ENCODE assay signal across 7 mouse cellular contexts in the genomic region with DNA sequence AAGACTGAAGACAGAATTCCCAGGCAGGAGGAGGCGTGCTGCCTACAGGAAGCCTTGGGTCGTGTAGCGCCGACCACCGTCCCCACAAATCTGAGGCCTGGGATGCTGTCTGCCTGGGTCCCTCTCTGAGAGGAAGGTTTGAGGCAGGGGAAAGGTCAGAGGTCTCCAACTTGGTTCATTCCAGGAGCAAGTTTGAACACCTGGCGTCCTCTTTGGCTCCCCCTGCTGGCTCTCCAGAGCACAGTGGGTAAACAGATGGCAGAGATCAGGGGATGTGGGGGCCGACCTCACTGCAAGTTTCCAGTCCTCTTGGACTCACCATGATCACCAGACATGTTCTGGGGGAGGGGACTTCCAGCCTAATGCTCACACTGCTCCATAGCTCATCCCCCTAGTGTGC. TPM values are rescaled to one million over a fixed set of nuclear protein-coding genes. Genes with fewer than 3 reads are reported as not detected.
DNase-seq lines count a peak whose midpoint lies in the region; ATAC-seq and TF ChIP-seq lines count a peak whose summit lies in the region.

No protein-coding gene starts in this region.

- DNase-seq in neural tube, embryonic 10.5 days (ENCODE audit: extremely low spot score, low spot score) = peak; percentile 63
- peak; percentile 40 for DNase-seq in lung, postnatal 0 days (ENCODE audit: low spot score)
- DNase-seq in spleen, postnatal 10 days (ENCODE audit: low spot score in 2 of 2) = peak; percentile 26 to 73

- TF ChIP-seq CTCF in lung, postnatal 0 days (IDR thresholded peaks at IDR 0.05) = peak; percentile 83

- H3K27ac ChIP-seq in neural tube, embryonic 15.5 days (replicated peaks) = no peak overlapping the region
- H3K27ac ChIP-seq in intestine, embryonic 16.5 days (ENCODE audit: low read length) = no peak overlapping the region
- no peak overlapping the region for H3K27ac ChIP-seq in lung, postnatal 0 days (ENCODE audit: low read length)

- ATAC-seq in neural tube, embryonic 15.5 days (ENCODE audit: low FRiP score) = no peak
- peak; percentile 28 for ATAC-seq in activated CD4-positive, CD25-positive, alpha-beta regulatory T cell, adult 4 months
- peak; percentile 34 for ATAC-seq in common myeloid progenitor, adult 5-6 weeks (replicated peaks; ENCODE audit: low read depth, poor library complexity, severe bottlenecking)
- ATAC-seq in intestine, embryonic 16.5 days = 0 out of 2 replicates have a peak, but pooled peaks have one; percentile 21
- no peak for ATAC-seq in lung, postnatal 0 days

- no peak overlapping the region for H3K9ac ChIP-seq in neural tube, embryonic 15.5 days (replicated peaks)
- H3K9ac ChIP-seq in intestine, embryonic 16.5 days (ENCODE audit: low read depth, low read length) = no peak overlapping the region
- H3K9ac ChIP-seq in lung, postnatal 0 days (replicated peaks; ENCODE audit: low read depth) = no peak overlapping the region

- no peak overlapping the region for H3K4me3 ChIP-seq in neural tube, embryonic 15.5 days (replicated peaks)
- no peak overlapping the region for H3K4me3 ChIP-seq in intestine, embryonic 16.5 days (ENCODE audit: low read length)
- H3K4me3 ChIP-seq in lung, postnatal 0 days (ENCODE audit: low read depth, low read length) = no peak overlapping the region

- H3K4me1 ChIP-seq in neural tube, embryonic 15.5 days = peaks cover 10% of the 10 kb centered on the region; the same call in 1 of the 2 replicates
- H3K4me1 ChIP-seq in intestine, embryonic 16.5 days (ENCODE audit: control insufficient read depth, insufficient read depth, low read length) = no peaks in the 10 kb centered on the region
- H3K4me1 ChIP-seq in lung, postnatal 0 days (ENCODE audit: insufficient read depth, low read depth, low read length) = no peaks in the 10 kb centered on the region

- no peaks in the 10 kb centered on the region for H3K27me3 ChIP-seq in neural tube, embryonic 15.5 days (replicated peaks)
- H3K27me3 ChIP-seq in intestine, embryonic 16.5 days (replicated peaks; ENCODE audit: control insufficient read depth, insufficient read depth, low read length) = no peaks in the 10 kb centered on the region
- H3K27me3 ChIP-seq in lung, postnatal 0 days (replicated peaks; ENCODE audit: insufficient read depth, low read length) = no peaks in the 10 kb centered on the region

- H3K4me2 ChIP-seq in neural tube, embryonic 15.5 days = no peak overlapping the region
- no peak overlapping the region for H3K4me2 ChIP-seq in intestine, embryonic 16.5 days (ENCODE audit: low read depth, low read length)
- H3K4me2 ChIP-seq in lung, postnatal 0 days (replicated peaks; ENCODE audit: low read depth, low read length) = no peak overlapping the region

- no peak for TF ChIP-seq EP300 in lung, postnatal 0 days (IDR thresholded peaks at IDR 0.05)

- 62% methylated on average over 7 of the region's 7 CpGs for WGBS in neural tube, embryonic 15.5 days
- WGBS in intestine, embryonic 16.5 days = 54% methylated on average over 7 of the region's 7 CpGs
- 51% methylated on average over 7 of the region's 7 CpGs for WGBS in lung, postnatal 0 days

- peaks cover 6% of the 10 kb centered on the region; the same call in 1 of the 2 replicates for H3K36me3 ChIP-seq in neural tube, embryonic 15.5 days
- H3K36me3 ChIP-seq in intestine, embryonic 16.5 days (ENCODE audit: control insufficient read depth, insufficient read depth, low read length) = no peaks in the 10 kb centered on the region
- no peaks in the 10 kb centered on the region for H3K36me3 ChIP-seq in lung, postnatal 0 days (ENCODE audit: insufficient read depth, low read length)

- H3K9me3 ChIP-seq in neural tube, embryonic 15.5 days (replicated peaks) = no peaks in the 10 kb centered on the region
- no peaks in the 10 kb centered on the region for H3K9me3 ChIP-seq in intestine, embryonic 16.5 days (ENCODE audit: control insufficient read depth, low read length)
- no peaks in the 10 kb centered on the region for H3K9me3 ChIP-seq in lung, postnatal 0 days (ENCODE audit: low read length)

RNA-seq across cellular contexts. Expression of a gene that starts 39.3 kb away (rescaled TPM):
- 92.6 and 94.7 TPM in 2 replicates for polyA plus RNA-seq in neural tube, embryonic 15.5 days (2015; fragmentation: Nextera tagmentation; extraction: Ambion mirVana)
- polyA plus RNA-seq in activated CD4-positive, CD25-positive, alpha-beta regulatory T cell, adult 4 months (2017; shearing (Covaris generic)) = 10 to 100 TPM in 1 of 2 experiments, 1 to 10 TPM in 1; 9.7 to 11.1 TPM
- 125 and 146 TPM in 2 replicates for total RNA-seq in common myeloid progenitor, adult 5-6 weeks (2017)
- polyA plus RNA-seq in intestine, embryonic 16.5 days (2015; fragmentation: Nextera tagmentation; extraction: Ambion mirVana) = 97.4 and 106 TPM in 2 replicates
- 34.3 and 35.9 TPM in 2 replicates for polyA plus RNA-seq in lung, postnatal 0 days (2015; fragmentation: Nextera tagmentation; extraction: Ambion mirVana)

Comparison
In these comparisons a context has a peak if more than half of its experiments do, and no peak if none do; other contexts are left out.
1. ATAC-seq: peak in activated CD4-positive, CD25-positive, alpha-beta regulatory T cell, adult 4 months (single experiment), common myeloid progenitor, adult 5-6 weeks (single experiment) and intestine, embryonic 16.5 days (single experiment); none in neural tube, embryonic 15.5 days (single experiment) and lung, postnatal 0 days (single experiment).
2. Peak in every context shown above with its lines, with median percentiles within 50 percentile points of each other: DNase-seq.